Mouse (Mus musculus) urinary bladder, postnatal 4 days (tissue): ENCODE measurements at regions not wholly inside any gene's neighbourhood (a gene's known extent, or its start where the extent isn't known, plus 50 kb on each side); places are given as distances from the start of the nearest gene placed in this dataset.

Experiments
- DNase-seq, 2 experiments: peaks; one replicate each; pipeline ENCODE4 v3.0.0; 2021 to 2022; ENCODE audit warnings: low spot score in 2 of 2

- no peak for DNase-seq
Observed at GRCm38 (mm10) chr2:159019921-159020534, 225.4 kb downstream of the Dhx35 start.

DNA sequence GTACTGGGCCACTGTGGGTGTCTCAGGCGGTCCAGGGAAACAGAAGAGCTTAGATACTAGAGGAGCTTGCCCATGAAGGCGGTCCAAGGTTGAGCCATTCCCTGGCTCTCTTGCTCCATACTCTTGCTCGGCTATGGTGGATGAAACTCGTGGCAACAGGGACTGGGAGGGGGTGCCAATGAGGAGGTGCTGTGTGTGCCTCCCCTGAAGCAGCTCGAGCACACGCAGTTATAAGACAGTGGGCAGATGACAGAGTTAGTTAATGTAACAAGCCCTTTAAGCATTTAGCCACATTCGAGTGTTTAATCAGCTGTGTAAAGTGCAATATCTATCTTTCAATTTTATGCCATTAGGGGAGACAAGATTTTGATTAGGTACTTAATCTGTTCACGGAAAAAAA is 237.5 kb downstream of the Dhx35 start:
- no peak for DNase-seq

GRCm38 (mm10) chr2:159039916-159040315 is 245.3 kb downstream of the Dhx35 start:
- no peak for DNase-seq

DNA sequence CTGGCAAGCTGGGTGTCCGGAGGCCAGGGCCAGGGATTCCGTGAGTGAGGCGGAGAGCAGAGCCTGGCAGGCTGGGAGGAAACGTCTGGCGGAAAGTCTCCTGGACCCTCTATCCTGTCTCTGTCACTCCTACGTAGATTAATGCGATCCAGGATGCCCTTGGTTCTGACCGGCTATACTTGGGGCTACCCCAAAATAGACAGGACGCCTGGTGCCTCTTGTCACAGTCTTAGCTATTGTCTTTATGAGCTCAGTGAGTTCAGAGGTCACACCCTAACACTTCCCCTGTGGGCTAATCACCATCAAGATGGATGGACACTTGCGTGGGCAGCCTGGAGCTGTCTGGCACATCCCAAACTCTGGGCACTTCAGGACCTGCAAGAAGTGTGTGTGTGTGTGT is 258.9 kb downstream of the Dhx35 start:
- no peak for DNase-seq

- DNase-seq, result peak; percentile 33 to 75
Observed at GRCm38 (mm10) chr2:159053936-159054335, 259.3 kb downstream of the Dhx35 start.

- DNase-seq, result no peak
Observed at GRCm38 (mm10) chr2:159054451-159054850, 259.8 kb downstream of the Dhx35 start.

- no peak for DNase-seq
Observed at GRCm38 (mm10) chr2:159055780-159056179, 261.2 kb downstream of the Dhx35 start.

DNA sequence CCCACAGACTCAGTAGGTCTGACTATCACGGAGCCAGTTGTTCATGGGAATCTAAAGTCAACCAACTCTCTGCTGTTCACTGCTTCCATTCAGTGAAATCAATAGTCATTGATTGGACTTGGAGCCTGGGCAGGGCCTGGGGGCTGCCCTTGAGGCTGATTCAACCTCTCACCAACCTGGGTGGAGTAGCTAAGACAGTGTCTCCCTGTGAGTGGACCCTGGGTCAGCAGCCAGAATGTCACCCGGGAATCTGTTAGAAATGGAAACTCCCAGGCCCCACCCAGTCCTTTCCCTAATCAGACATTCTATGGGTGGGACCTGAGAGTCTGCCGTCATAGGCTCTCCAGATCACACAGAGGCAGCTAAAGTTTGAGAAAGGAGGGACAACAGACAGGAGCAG is 262.4 kb downstream of the Dhx35 start:
- DNase-seq, result no peak

DNA sequence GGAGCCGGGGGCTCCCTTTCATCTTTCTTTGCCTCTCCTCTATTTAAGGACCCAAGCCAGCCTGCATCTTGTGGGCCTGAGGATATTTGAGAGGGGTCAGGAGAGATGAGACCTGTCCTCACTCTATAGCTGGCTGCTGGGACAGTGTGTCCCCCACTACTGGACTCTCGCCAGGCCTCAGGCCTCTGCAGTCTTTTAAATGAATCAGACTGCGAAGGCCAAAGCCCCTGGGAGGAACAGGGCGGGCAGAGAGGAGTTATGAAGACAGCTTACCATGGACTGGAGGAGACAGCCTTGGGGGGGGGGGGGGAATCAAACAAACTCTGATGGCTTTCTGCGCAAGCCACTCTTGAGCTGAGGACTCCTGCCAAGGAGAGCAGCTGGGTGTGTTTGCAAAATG is 262.9 kb downstream of the Dhx35 start:
- peak in 1 of 2 experiments; percentile 44 for DNase-seq

GRCm38 (mm10) chr2:159062266-159062665 is 267.7 kb downstream of the Dhx35 start:
- no peak for DNase-seq

GRCm38 (mm10) chr2:159062666-159063065 is 268.1 kb downstream of the Dhx35 start:
- no peak for DNase-seq

- no peak for DNase-seq
Observed at GRCm38 (mm10) chr2:159064403-159064970, 269.9 kb downstream of the Dhx35 start.

GRCm38 (mm10) chr2:159067506-159067905 is 272.9 kb downstream of the Dhx35 start:
- DNase-seq, result no peak

- no peak for DNase-seq
Observed at GRCm38 (mm10) chr2:159068303-159069020, 273.9 kb downstream of the Dhx35 start.

GRCm38 (mm10) chr2:159069180-159069579 is 274.6 kb downstream of the Dhx35 start:
- DNase-seq, result no peak

DNA sequence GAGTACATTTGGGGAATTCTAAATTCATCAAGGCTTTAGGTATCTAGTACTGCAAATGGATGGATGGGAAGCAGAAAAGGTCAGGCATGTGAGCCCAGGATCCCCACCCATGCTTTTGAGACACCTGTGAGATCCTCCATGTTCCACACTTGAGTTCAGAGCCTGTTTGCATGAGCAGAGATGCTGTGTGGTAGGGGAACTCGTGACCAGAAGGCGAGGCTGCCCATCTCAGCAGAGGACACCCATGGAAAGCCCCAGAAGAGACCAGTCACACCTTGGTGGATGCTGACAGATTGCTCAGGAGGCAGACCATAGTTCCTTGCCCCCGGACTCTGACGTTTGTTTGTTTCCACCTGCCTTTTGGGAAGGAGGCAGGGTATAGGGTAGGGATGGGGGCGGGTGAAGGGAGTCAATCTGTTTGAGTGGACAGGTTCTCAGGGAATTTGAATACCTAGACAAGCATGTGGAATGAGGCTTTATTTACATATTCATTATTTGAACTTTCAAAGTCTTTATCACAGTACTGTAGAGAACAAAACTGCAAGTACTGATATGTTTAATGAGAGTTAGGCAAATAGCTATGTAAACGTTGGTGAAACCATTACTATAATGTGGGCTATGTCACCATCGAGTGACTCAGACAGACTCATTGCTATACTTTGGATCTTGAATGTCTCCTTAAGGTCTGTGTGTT is 278.5 kb downstream of the Dhx35 start:
- DNase-seq, result no peak

DNA sequence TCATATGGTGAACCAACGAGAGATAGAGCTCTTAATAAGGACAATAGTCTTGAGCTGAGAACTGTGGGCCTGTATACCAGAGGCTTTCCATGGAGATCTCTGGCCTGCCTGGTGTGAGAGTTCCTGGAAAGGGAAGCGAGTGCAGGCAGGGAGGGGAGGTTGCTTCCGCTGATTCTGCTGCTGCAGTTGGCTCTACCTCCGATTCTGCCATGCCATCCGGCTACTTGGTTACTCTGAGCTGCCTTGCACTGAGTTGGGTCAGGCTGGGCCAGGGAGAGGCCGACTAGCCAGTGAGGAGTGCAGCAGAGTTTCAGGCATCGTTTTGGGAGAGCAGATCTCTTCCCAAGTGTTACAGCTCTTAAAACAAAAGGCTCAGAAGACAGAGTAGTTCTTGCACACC is 285.2 kb downstream of the Dhx35 start:
- no peak for DNase-seq

GRCm38 (mm10) chr2:159080784-159081544 is 286.4 kb downstream of the Dhx35 start:
- no peak for DNase-seq

DNA sequence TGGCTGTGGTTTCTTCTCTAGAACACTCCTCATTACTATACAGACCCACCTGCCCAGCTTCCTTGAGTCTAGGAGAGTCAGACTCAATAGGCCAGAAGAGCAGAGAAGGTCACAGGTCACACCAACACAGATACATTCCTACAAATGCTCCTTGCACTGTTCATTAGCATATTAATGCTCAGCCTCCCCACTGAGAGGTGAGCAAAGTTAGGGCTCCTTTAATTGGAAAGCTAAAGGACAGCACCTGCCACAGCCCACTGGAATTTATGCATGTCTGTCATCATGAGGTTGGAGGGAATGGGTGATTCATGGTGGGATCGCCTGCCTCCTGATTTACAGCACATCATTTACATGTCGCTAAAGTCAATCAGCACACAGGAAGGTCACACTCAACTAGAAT is 292.2 kb downstream of the Dhx35 start:
- no peak for DNase-seq

DNA sequence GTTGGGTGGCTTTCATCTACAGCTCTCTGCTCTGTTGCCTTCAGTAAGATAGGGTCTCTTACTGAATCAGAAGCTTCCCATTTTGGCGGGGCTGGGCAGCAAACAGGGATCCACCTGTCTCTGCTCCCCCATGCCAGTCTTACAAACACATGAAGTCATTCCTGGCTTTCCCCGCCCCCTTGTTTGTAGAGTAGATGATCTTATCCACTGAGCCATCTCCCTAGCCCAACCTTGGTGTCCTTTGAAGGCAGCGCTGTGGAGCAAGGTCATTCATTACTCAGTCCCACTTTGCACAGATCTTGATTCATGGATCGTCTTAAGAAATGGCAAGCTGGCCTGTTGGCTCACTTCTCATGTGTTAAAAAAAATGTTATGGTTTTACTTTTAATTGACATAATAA is 293.6 kb downstream of the Dhx35 start:
- no peak for DNase-seq

DNA sequence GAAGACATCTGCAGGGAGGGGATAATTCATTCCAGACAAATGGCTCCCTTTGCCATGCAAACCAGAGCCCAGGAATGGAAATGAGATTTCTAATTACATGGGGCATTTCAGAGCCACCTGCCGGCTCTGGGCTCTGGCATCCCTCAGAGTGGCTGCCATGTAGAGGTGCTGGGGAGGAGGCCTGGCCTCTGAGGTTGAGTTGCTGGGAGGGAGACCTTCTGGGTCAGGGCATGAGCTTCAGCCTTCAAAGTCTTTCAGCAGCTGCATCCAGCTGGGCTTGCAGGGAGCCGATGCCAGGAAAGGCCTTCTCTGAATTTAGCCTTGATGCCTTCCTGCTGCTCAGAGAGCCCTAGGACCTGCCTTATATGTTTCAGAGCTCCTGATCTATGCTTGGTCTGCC is 302.1 kb downstream of the Dhx35 start:
- peak in 1 of 2 experiments; percentile 48 for DNase-seq

DNA sequence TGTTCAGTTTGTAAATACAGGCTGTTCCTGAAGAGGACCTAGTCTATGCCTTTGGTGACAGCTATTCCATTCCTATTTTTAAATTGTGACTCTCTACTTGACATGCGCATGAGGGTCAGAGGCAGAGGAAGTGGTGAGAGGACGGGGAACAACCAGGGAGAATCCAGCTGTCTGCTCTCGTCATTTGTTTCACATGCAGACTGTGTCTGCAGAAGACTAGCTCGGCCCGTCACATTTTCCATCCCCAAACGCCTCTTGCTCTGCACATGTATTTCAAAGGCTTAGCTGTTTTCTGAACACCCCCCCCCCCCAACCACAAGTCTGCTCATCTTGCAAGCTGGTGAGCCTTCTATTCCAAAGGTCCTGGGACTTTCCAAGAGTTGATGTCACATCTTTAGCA is 339.4 kb downstream of the Dhx35 start:
- DNase-seq, result no peak
